Mouse (Mus musculus) spleen, adult 2 months (tissue): ENCODE data around the gene Fgfr2. TPM values are rescaled to one million over a fixed set of nuclear protein-coding genes. Genes with fewer than 3 reads are reported as not detected.

Source experiments
- DNase-seq, 2 experiments: peaks; one replicate each; pipeline versions ENCODE4 v3.0.0 to v3.0.0-alpha.2; 2012 to 2021; ENCODE audit warnings: low spot score in 2 of 2, low read depth in 1 of 2
- H3K27ac ChIP-seq: fragments of 200-500 bp; 2 replicates; pipeline ENCODE4 v1.5.1; 2012; ENCODE audit warnings: low read length, inconsistent platforms; ENCODE audit not compliant: insufficient read depth
- H3K27me3 ChIP-seq: fragments of 200-500 bp; 2 replicates; pipeline ENCODE4 v1.6.1; 2012; ENCODE audit warnings: mild to moderate bottlenecking, moderate library complexity, low read length, inconsistent platforms; ENCODE audit not compliant: control insufficient read depth, insufficient read depth
- H3K36me3 ChIP-seq: fragments of 200-500 bp; 2 replicates; pipeline ENCODE4 v1.6.1; 2012; ENCODE audit warnings: mild to moderate bottlenecking, low read length, inconsistent platforms; ENCODE audit not compliant: control insufficient read depth, insufficient read depth
- H3K4me1 ChIP-seq: fragments of 200-500 bp; 2 replicates; pipeline ENCODE4 v1.6.1; 2011; ENCODE audit warnings: inconsistent platforms; ENCODE audit not compliant: control insufficient read depth, insufficient read depth, insufficient read length
- H3K4me3 ChIP-seq: fragments of 200-500 bp; 2 replicates; pipeline ENCODE4 v1.5.1; 2011; ENCODE audit warnings: mild to moderate bottlenecking, inconsistent platforms; ENCODE audit not compliant: insufficient read depth, insufficient read length; ENCODE audit errors: extremely low read depth
- CTCF ChIP-seq: fragments of 200-500 bp; IDR thresholded peaks from 2 replicates; pipeline ENCODE4 v1.5.1; 2011; ENCODE audit warnings: mild to moderate bottlenecking, inconsistent platforms; ENCODE audit not compliant: insufficient read depth, insufficient read length, insufficient replicate concordance; ENCODE audit errors: extremely low read depth
- POLR2A ChIP-seq: fragments of 200-500 bp; IDR thresholded peaks from 2 replicates; pipeline ENCODE4 v1.6.1; 2011; ENCODE audit warnings: low read depth, low read length, inconsistent platforms
- WGBS: fragments of 180-500 bp; shearing (Covaris S2); methylation state at CpG from one replicate; pipeline ENCODE4 v1.1.7; 2018; 5-methylcytosine and 5-hydroxymethylcytosine counted together
- polyA plus RNA-seq: library from polyadenylated mRNA; depleted of rRNA; stranded (reverse); fragments of >200 nt; gene quantifications from 2 replicates; pipeline ENCODE4 v1.2.3, GENCODE M21; 2012

Fgfr2 gene
- polyA plus RNA-seq, 1 experiment = 1.6 TPM

GRCm38 (mm10) chr7:132410958-132411357 is 712.2 kb downstream of the Fgfr2 start:
- WGBS = 93% methylated on average over 4 of the region's 4 CpGs
- no peaks in the 10 kb centered on the region for H3K27me3 ChIP-seq
- peaks cover 4% of the 10 kb centered on the region for H3K4me1 ChIP-seq
- no peak for DNase-seq
- TF ChIP-seq CTCF (no peak), POLR2A (no peak)
- no peak overlapping the region for H3K4me3 ChIP-seq
- no peaks in the 10 kb centered on the region for H3K36me3 ChIP-seq
- no peak overlapping the region for H3K27ac ChIP-seq

GRCm38 (mm10) chr7:132409890-132410289 is 713.3 kb downstream of the Fgfr2 start:
- Histone ChIP-seq H3K4me3 (no peak overlapping the region), H3K4me1 (peaks cover 10% of the 10 kb centered on the region; the same call in 1 of the 2 replicates), H3K27ac (no peak overlapping the region), H3K27me3 (no peaks in the 10 kb centered on the region), H3K36me3 (no peaks in the 10 kb centered on the region)
- no peak for TF ChIP-seq POLR2A
- TF ChIP-seq CTCF = no peak
- WGBS = 82% methylated on average over 3 of the region's 3 CpGs
- no peak for DNase-seq

- H3K27ac ChIP-seq = peak overlapping the region; percentile 81
- H3K4me3 ChIP-seq = no peak overlapping the region
- H3K27me3 ChIP-seq = no peaks in the 10 kb centered on the region
- H3K4me1 ChIP-seq = peaks cover 31% of the 10 kb centered on the region; the same call in 1 of the 2 replicates
- H3K36me3 ChIP-seq = no peaks in the 10 kb centered on the region
- 12% methylated on average over 10 of the region's 10 CpGs for WGBS
- TF ChIP-seq POLR2A (no peak), CTCF (no peak)
- peak; percentile 54 to 67 for DNase-seq
These were observed 720.6 kb downstream of the Fgfr2 start for GRCm38 (mm10) chr7:132402377-132403084.

GRCm38 (mm10) chr7:132398487-132398886 is 724.7 kb downstream of the Fgfr2 start:
- H3K27me3 ChIP-seq = no peaks in the 10 kb centered on the region
- H3K4me1 ChIP-seq = peaks cover 12% of the 10 kb centered on the region; the same call in 1 of the 2 replicates
- 87% methylated on average over 3 of the region's 3 CpGs for WGBS
- TF ChIP-seq POLR2A = no peak
- no peak for TF ChIP-seq CTCF
- no peak overlapping the region for H3K27ac ChIP-seq
- H3K4me3 ChIP-seq = no peak overlapping the region
- no peak for DNase-seq
- H3K36me3 ChIP-seq = no peaks in the 10 kb centered on the region

- WGBS = 70% methylated on average over 7 of the region's 7 CpGs
- no peak for DNase-seq
- Histone ChIP-seq H3K27ac (no peak overlapping the region), H3K27me3 (no peaks in the 10 kb centered on the region), H3K36me3 (no peaks in the 10 kb centered on the region), H3K4me1 (0 out of 2 replicates have a peak, but pooled peaks cover under 1% of the 10 kb centered on the region), H3K4me3 (no peak overlapping the region)
- no peak for TF ChIP-seq CTCF
- TF ChIP-seq POLR2A = no peak
These were observed 726.4 kb downstream of the Fgfr2 start for GRCm38 (mm10) chr7:132396661-132397322.

- no peak for DNase-seq
- Histone ChIP-seq H3K36me3 (no peaks in the 10 kb centered on the region), H3K4me1 (peaks cover 6% of the 10 kb centered on the region; the same call in 1 of the 2 replicates), H3K4me3 (no peak overlapping the region), H3K27ac (no peak overlapping the region), H3K27me3 (no peaks in the 10 kb centered on the region)
- TF ChIP-seq POLR2A (no peak), CTCF (no peak)
These were observed 729.5 kb downstream of the Fgfr2 start for GRCm38 (mm10) chr7:132393582-132394175.
